Mouse (Mus musculus) brain, embryonic 14.5 days (tissue): ENCODE measurements around the gene Banf1. TPM values are rescaled to one million over a fixed set of nuclear protein-coding genes. Genes with fewer than 3 reads are reported as not detected.
"Not testable (repeated sequence)": the region's sequence is repeated elsewhere in the genome, so short reads cannot be mapped to it uniquely, and the experiment has no call there.

Experiments
- DNase-seq: peaks from one replicate; pipeline ENCODE4 v3.0.0-alpha.2; 2011; ENCODE audit warnings: low read depth
- CTCF ChIP-seq: fragments of 200-500 bp; IDR thresholded peaks from 2 replicates; pipeline ENCODE4 v1.5.1; 2012; ENCODE audit warnings: inconsistent platforms, mild to moderate bottlenecking, moderate library complexity, borderline replicate concordance; ENCODE audit not compliant: insufficient read depth, insufficient read length; ENCODE audit errors: extremely low read depth
- POLR2A ChIP-seq: fragments of 200-500 bp; IDR thresholded peaks from 2 replicates; pipeline ENCODE4 v1.6.1; 2012; ENCODE audit warnings: mild to moderate bottlenecking, inconsistent platforms, borderline replicate concordance; ENCODE audit not compliant: poor library complexity, insufficient read depth, insufficient read length, severe bottlenecking; ENCODE audit errors: extremely low read depth
- polyA plus RNA-seq: library from polyadenylated mRNA; depleted of rRNA; stranded (reverse); fragments of >200 nt; gene quantifications from 2 replicates; pipeline ENCODE4 v1.2.3, GENCODE M21; 2012; rRNA removed

Gene Banf1
- polyA plus RNA-seq: 181 and 258 TPM in 2 replicates

DNA sequence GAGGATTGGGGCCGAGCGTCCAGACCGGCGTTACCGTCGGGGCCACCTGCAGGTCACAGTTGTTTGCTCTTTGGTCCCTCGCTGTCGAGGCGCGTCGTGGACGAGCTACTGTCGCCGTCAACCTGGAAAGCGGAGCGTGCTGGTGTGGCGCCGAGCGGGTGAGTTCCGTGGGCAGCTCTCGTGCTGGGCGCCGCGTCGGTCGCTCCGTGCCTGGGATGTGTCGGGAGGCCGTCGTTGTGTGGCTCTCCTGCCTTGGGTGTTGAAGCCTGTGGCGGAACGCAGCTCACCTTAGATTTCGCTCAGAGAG is at the start of gene Banf1:
Gene Banf1 (minus strand): TSS at position 116 of the 307 bp plus-strand sequence.
- TF ChIP-seq CTCF (no peak), POLR2A (no peak)
- no peak for DNase-seq

DNA sequence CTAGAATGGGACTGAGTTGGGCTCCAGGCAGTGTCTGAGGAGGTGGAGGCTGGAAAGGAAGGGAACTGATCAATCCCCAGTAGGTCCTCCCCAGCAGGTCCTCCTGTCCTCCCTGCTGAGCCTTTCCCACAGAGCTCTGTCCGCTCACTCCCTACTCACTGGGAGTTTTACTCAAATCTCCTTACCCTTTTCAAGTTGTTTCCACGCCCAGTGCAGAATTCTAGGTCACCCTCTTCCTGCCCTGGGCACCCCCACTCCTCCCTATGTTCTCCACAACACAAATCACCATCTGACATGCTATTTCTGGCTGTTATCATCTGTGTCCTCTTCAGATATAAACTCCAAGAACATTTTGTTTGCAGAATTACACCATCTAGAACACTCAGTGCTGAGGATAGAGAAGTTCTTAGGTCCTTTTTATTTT is 47.6 kb upstream of the Banf1 start:
- TF ChIP-seq POLR2A (no peak), CTCF (no peak)

DNA sequence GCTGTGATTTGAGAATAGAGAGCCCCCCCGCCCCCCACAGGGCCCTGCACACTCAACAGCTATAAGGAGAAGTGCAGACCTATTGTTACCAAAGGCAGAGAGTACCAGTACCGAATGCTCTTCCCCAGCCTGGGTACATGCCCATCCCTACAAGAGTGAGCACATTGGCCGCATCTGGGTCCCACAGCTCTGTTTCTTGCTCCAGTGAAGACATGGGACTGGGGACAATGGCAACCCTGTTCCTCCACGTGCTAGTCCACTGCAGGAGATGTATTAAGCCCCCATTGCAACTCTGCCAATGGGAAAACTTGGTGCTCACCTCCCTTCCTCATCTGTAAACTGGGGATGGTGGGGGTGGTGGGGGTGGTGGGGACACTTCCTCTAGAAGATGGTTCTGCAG is 46.9 kb upstream of the Banf1 start:
- DNase-seq: no peak
- TF ChIP-seq CTCF (no peak), POLR2A (no peak)

More for the DNA sequence above, 47.6 kb upstream of the Banf1 start:
- no peak for DNase-seq

DNA sequence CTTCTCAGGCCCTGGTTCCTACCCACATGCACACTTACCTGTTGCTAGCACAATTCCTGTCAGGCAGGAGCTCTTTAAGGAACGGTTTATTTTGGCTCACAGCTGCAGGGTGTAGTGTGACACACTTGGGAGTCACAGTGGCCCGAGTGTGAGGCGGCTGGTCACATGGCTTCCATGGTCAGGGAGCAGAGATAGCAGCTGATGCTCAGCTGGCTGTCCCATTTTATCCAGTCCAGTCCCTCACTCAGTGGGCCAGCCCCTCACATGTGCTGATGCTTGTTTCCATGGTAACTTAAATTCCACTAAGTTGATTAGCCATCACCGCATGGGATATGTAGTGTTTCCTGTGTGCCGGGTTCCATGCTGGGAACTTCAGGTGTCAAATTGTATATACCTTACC is 45.0 kb upstream of the Banf1 start:
- DNase-seq: no peak
- TF ChIP-seq CTCF (no peak), POLR2A (no peak)

DNA sequence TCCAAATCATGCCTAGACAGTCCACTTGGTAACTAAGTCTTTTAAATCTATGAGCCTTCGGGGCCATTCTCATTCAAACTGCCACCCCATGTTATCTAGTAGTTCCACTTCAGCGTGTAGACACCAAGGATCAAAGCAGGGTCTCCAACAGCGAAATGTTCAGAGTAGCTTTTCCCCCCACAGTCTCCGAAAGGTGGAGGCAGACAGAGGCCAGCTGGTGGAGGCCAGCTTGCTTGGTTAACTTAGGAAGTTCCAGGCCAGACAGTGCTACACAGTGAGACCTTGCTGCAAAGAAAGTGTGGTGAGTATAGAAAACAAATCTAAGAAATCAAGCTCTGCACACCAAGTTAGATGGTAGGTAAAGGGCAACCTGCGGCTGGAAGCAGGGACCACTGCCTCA is 43.7 kb upstream of the Banf1 start:
- TF ChIP-seq CTCF (no peak), POLR2A (no peak)
- DNase-seq: no peak

DNA sequence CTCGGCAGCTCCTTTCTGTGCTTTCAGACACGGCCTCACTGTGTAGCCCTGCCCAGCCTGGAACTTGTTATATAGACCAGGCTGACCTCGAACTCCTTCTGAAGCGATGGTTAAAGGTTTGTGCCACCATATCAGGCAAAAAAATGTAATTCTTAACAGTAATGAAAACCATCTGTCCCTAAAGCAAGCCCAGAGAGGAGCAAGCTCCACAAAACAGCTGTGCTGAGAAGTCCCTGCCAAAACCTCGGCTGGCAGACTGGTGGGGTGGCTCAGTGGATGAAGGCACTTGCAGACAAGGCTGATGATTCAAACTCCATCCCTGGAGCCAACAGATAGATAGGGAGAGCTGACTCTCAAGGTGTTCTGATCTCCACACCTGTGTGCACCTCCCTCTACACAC is 42.1 kb upstream of the Banf1 start:
- TF ChIP-seq CTCF (no peak), POLR2A (no peak)
- DNase-seq: peak; percentile 24

DNA sequence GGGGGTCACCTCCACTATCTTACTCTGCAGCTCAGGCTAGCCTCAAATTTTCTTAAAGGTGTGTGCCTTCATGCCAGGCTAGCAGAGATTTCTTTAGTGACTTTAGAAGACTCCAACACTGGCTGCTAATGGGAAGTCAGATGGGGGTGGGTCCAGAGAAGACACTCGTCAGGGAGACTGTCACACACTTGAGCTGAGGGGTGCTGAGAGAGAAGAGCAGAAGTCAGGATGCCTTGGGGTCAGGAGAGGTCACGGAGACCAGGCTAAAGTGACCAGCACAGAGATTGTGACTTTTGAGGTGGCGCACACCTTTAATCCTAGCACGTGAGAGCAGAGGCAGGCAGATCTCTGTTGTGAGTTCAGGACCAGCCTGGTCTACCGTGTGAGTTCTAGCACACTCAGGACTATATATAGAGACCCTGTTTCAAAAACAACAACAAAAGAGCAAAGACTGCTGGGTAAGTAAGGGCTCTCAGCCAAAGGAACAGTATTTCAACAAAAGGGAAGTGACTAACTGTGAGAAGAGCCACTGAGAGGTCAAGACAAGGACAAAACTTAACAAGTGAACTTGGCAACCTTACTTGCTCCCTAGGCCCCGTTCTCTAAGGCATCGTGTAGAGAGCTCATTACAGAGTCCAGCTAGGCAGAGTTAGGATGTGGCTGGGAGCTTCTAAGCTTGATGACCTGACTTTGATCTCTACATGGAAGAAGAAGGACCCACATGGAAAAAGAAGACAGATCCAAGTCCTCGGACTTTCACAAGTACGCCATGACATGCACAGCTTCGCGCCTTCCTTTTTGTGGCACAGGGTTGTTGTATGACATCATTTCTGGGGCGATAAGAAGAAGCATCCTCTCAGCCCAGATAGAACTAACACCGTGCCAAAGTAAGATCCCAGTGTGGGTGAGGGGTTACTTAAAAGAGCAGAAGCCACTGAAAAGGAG is 41.4 kb upstream of the Banf1 start:
- no peak for DNase-seq
- no peak for TF ChIP-seq POLR2A
- no peak for TF ChIP-seq CTCF

DNA sequence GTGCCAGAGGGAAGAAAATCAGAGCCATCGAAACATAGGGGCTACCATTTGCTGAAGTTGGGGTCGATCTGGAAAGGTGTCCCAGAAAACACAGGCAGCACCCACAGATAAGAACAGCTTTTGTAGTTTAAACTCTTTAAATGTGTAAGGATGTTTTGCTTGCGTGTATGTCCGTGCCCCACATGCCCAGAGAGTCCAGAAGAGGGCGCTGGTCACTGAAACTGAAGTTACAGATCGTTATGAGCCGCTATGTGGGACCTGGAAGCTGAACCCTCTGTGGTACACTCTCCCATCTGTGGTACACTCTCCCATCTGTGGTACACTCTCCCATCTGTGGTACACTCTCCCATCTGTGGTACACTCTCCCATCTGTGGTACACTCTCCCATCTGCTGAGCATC is 40.2 kb upstream of the Banf1 start:
- peak; percentile 86 for DNase-seq
- TF ChIP-seq CTCF: peak; percentile 62; the same call in 1 of the 2 replicates
- TF ChIP-seq POLR2A: no peak

DNA sequence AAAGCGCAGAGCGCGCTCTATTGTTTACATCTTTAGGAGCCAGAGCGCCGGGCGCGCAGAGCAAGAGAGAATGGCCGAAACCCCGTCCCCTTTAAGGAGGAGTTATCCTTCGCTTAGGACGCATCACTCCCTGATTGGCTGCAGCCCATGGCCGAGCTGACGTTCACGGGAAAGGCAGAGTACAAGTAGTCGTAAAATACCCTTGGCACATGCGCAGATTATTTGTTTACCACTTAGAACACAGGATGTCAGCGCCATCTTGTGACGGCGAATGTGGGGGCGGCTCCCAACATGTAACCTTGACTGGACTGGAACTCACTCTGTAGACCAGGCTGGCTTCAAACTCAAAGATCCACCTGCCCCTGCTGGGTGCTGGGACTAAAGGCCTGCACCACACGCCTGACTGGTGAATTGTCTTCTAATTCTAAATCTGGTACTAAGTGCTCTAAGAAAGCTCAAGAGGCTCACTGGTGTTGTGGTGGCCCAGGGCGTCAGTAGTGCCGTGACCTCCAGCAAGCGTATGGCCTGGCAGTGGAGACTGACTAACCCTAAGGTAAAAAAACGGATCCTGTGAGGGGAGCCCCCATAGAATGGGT is 39.7 kb upstream of the Banf1 start:
- TF ChIP-seq POLR2A: peak; percentile 17; the same call in 1 of the 2 replicates
- peak; percentile 72 for DNase-seq

DNA sequence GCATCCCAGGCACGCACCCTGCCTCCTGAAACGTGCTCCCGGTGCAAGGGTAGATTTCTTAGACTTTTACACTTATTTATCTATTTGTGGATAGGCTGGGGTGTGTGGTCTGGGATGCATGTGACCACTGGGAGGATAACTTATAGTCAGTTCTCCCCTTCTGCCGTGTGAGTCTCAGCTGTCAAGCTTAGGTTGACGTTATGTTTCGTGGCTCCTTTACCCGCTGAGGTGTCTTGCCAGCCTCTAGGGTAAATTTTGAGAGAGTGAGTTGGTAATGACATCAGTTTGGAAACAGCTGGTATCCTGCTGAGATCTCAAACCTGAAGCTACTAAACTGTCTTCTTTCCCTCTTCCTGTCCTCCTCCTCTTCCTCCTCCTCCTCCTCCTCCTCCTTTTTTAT is 39.0 kb upstream of the Banf1 start:
- TF ChIP-seq CTCF: no peak
- no peak for TF ChIP-seq POLR2A
- DNase-seq: peak; percentile 33

DNA sequence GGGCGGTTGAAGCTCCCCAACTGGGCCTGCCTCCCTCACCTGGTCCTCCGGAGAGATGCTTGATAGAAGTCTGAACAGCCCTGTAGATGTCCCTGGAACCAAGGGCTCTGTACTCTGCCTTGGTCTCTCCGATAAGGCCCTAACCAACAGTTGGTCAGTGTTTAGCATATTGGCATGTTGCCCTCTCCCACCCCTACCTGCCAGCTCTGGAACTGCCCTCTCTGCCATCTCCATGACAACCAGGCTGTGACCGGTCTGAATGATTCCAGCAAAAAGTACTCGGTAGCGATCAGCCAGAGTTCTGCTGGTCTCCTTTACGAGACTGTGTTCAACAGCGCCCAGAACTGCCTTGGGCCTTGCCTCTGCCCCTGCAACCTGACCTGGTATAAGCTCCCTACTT is 35.3 kb upstream of the Banf1 start, which contains the start of gene Tsga10ip:
Gene Tsga10ip (minus strand): TSS at position 234 of the 400 bp plus-strand sequence.
- no peak for DNase-seq
- TF ChIP-seq CTCF (no peak), POLR2A (no peak)

DNA sequence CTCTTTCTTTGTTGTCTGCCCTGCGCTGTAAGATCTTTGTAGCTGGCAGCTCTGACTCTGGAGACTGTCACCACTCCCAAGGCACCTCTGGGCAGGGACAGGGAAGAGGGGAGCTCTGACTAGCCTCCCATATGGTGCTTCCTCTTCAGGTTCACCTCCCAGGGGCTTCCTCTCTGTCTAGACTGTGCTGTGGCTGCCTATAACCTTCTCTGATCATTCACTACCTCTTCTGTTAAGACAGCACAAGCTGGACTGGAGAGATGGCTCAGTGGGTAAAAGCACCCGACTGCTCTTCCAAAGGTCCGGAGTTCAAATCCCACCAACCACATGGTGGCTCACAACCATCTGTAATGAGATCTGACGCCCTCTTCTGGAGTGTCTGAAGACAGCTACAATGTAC is 34.1 kb upstream of the Banf1 start:
- not testable (repeated sequence) for DNase-seq

DNA sequence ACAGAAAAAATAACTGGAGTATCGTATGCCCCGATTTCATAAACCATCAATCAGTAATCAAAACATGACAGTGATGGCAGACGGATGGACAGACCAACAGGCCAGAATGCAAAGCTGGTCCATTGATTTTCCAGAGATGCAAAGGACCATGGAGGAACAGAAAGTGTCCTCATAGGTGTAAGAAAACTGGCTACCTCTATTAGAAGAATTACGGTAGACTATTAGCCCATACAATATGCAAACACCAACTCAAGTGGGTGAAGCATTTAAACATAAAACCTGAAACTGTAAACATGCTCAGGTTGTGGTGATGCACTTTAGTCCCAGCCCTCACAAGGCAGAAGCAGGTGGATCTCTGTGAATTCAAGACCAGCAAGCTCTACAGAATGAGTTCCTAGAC is 28.4 kb upstream of the Banf1 start:
- no peak for TF ChIP-seq POLR2A
- no peak for TF ChIP-seq CTCF

DNA sequence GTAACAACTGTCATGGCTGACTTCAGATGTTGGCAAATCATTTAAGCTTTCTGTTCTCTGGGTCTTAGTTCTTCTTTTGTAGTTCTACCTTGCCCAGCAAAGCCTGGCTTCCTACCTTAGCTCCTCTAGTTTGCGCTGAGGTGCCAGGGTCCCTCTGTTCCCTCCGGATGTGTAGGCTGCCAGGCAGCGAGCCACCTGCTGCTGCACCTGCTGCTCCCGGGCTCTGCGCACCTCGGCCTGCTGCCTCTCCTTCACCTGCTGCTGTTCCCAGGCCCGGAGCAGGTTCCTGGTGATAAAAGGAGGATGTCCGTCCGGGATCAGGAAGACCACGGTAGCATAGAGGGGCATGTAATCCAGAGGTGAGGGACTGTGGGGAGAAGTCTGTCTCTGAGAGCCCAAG is 27.2 kb upstream of the Banf1 start:
- DNase-seq: no peak
- no peak for TF ChIP-seq POLR2A
- TF ChIP-seq CTCF: no peak

More for the DNA sequence above, 28.4 kb upstream of the Banf1 start:
- no peak for DNase-seq
